Mouse (Mus musculus): ENCODE measurements around the gene Arid1b. TPM values are rescaled to one million over a fixed set of nuclear protein-coding genes. Genes with fewer than 3 reads are reported as not detected.

The Arid1b gene
- polyA plus RNA-seq, 1 experiment: 99.0 TPM

- TF ChIP-seq CTCF (IDR thresholded peaks at IDR 0.05; ENCODE audit: borderline replicate concordance, control insufficient read depth, extremely low read depth, insufficient read depth, low read length, poor library complexity) (no peak), POLR2A (IDR thresholded peaks at IDR 0.05; ENCODE audit: control insufficient read depth, extremely low read depth, insufficient read depth, low read length, poor library complexity) (no peak)
- H3K4me3 ChIP-seq (ENCODE audit: control insufficient read depth, insufficient read depth, low read length): no peak overlapping the region
- no peak overlapping the region for H3K27ac ChIP-seq (ENCODE audit: control insufficient read depth, insufficient read depth, low read length)
- no peaks in the 10 kb centered on the region for H3K36me3 ChIP-seq (ENCODE audit: control insufficient read depth, insufficient read depth, low read length)
- no peak for DNase-seq
- WGBS: 85% methylated on average over 8 of the region's 8 CpGs
- H3K4me1 ChIP-seq (replicated peaks; ENCODE audit: control insufficient read depth, insufficient read depth, low read length): peaks cover 35% of the 10 kb centered on the region
- no peaks in the 10 kb centered on the region for H3K27me3 ChIP-seq (ENCODE audit: control insufficient read depth, insufficient read depth, low read length)
These were observed 10.1 kb downstream of the Arid1b start for GRCm38 (mm10) chr17:5004266-5004665.

GRCm38 (mm10) chr17:5004706-5005105, 10.6 kb downstream of the Arid1b start:
- H3K4me3 ChIP-seq (ENCODE audit: control insufficient read depth, insufficient read depth, low read length): no peak overlapping the region
- H3K4me1 ChIP-seq (replicated peaks; ENCODE audit: control insufficient read depth, insufficient read depth, low read length): peaks cover 40% of the 10 kb centered on the region
- no peak for DNase-seq
- TF ChIP-seq POLR2A (IDR thresholded peaks at IDR 0.05; ENCODE audit: control insufficient read depth, extremely low read depth, insufficient read depth, low read length, poor library complexity) (no peak), CTCF (IDR thresholded peaks at IDR 0.05; ENCODE audit: borderline replicate concordance, control insufficient read depth, extremely low read depth, insufficient read depth, low read length, poor library complexity) (no peak)
- 69% methylated on average over 5 of the region's 5 CpGs for WGBS
- no peak overlapping the region for H3K27ac ChIP-seq (ENCODE audit: control insufficient read depth, insufficient read depth, low read length)
- H3K36me3 ChIP-seq (ENCODE audit: control insufficient read depth, insufficient read depth, low read length): no peaks in the 10 kb centered on the region
- H3K27me3 ChIP-seq (ENCODE audit: control insufficient read depth, insufficient read depth, low read length): no peaks in the 10 kb centered on the region

DNA sequence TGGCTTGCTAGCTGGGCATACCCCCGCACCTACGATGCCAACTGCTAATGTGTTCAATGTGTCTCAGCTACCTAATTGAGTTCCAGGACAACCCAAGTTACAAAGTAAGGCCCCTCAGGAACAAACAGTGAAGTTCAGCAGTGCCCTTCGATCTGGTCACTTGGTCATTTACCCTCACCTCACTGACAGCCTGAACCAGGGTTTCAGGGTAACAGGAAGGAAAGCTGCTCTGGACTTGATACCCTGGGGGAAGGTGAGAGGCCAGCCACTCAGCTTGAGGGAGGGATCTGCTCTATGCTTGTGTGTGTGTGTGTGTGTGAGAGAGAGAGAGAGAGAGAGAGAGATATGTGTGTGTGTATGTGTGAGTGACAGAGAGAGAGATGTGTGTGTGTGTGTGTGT, 11.2 kb downstream of the Arid1b start:
- no peaks in the 10 kb centered on the region for H3K27me3 ChIP-seq (ENCODE audit: control insufficient read depth, insufficient read depth, low read length)
- no peak overlapping the region for H3K4me3 ChIP-seq (ENCODE audit: control insufficient read depth, insufficient read depth, low read length)
- no peak for TF ChIP-seq CTCF (IDR thresholded peaks at IDR 0.05; ENCODE audit: borderline replicate concordance, control insufficient read depth, extremely low read depth, insufficient read depth, low read length, poor library complexity)
- TF ChIP-seq POLR2A (IDR thresholded peaks at IDR 0.05; ENCODE audit: control insufficient read depth, extremely low read depth, insufficient read depth, low read length, poor library complexity): no peak
- H3K36me3 ChIP-seq (ENCODE audit: control insufficient read depth, insufficient read depth, low read length): no peaks in the 10 kb centered on the region
- no peak overlapping the region for H3K27ac ChIP-seq (ENCODE audit: control insufficient read depth, insufficient read depth, low read length)
- peaks cover 42% of the 10 kb centered on the region for H3K4me1 ChIP-seq (replicated peaks; ENCODE audit: control insufficient read depth, insufficient read depth, low read length)
- 73% methylated on average over 3 of the region's 3 CpGs for WGBS
- DNase-seq: no peak

DNA sequence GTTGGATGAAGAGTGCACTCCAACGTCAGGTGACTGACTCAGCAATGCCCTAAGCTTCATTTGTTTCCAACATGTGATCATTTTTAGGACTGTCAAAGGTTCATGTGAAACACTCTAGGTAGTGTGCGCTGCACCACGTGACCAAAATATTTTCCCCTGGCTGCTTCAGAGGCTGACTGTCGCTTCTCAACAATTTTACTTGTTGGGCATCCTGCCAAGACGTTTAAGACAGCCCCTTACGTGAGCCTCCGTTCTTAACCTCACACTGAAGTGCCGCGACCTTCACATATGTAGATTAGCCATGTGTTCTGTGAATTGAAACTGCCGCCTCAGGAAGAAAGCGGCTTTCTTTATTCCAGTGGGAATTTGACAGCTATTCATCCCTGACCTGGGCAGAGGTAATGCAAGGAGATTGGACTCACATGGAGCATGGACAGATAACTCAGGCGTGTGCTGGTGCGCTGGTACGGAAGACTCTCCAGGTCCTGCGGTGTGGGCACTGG, 13.1 kb downstream of the Arid1b start:
- no peak overlapping the region; the same call in none of the 2 replicates for H3K27ac ChIP-seq (ENCODE audit: control insufficient read depth, insufficient read depth, low read length)
- TF ChIP-seq POLR2A (IDR thresholded peaks at IDR 0.05; ENCODE audit: control insufficient read depth, extremely low read depth, insufficient read depth, low read length, poor library complexity): no peak
- TF ChIP-seq CTCF (IDR thresholded peaks at IDR 0.05; ENCODE audit: borderline replicate concordance, control insufficient read depth, extremely low read depth, insufficient read depth, low read length, poor library complexity): no peak
- peaks cover 48% of the 10 kb centered on the region for H3K4me1 ChIP-seq (replicated peaks; ENCODE audit: control insufficient read depth, insufficient read depth, low read length)
- peak; percentile 66 for DNase-seq
- H3K4me3 ChIP-seq (ENCODE audit: control insufficient read depth, insufficient read depth, low read length): no peak overlapping the region
- no peaks in the 10 kb centered on the region for H3K36me3 ChIP-seq (ENCODE audit: control insufficient read depth, insufficient read depth, low read length)
- 28% methylated on average over 15 of the region's 15 CpGs for WGBS
- no peaks in the 10 kb centered on the region for H3K27me3 ChIP-seq (ENCODE audit: control insufficient read depth, insufficient read depth, low read length)

GRCm38 (mm10) chr17:5008236-5008635, 14.1 kb downstream of the Arid1b start:
- Histone ChIP-seq H3K4me1 (replicated peaks; ENCODE audit: control insufficient read depth, insufficient read depth, low read length) (peaks cover 47% of the 10 kb centered on the region), H3K27ac (ENCODE audit: control insufficient read depth, insufficient read depth, low read length) (no peak overlapping the region), H3K36me3 (ENCODE audit: control insufficient read depth, insufficient read depth, low read length) (no peaks in the 10 kb centered on the region), H3K4me3 (ENCODE audit: control insufficient read depth, insufficient read depth, low read length) (no peak overlapping the region), H3K27me3 (ENCODE audit: control insufficient read depth, insufficient read depth, low read length) (no peaks in the 10 kb centered on the region)
- TF ChIP-seq CTCF (IDR thresholded peaks at IDR 0.05; ENCODE audit: borderline replicate concordance, control insufficient read depth, extremely low read depth, insufficient read depth, low read length, poor library complexity) (no peak), POLR2A (IDR thresholded peaks at IDR 0.05; ENCODE audit: control insufficient read depth, extremely low read depth, insufficient read depth, low read length, poor library complexity) (no peak)
- DNase-seq: no peak
- WGBS: 95% methylated on average over 10 of the region's 10 CpGs

DNA sequence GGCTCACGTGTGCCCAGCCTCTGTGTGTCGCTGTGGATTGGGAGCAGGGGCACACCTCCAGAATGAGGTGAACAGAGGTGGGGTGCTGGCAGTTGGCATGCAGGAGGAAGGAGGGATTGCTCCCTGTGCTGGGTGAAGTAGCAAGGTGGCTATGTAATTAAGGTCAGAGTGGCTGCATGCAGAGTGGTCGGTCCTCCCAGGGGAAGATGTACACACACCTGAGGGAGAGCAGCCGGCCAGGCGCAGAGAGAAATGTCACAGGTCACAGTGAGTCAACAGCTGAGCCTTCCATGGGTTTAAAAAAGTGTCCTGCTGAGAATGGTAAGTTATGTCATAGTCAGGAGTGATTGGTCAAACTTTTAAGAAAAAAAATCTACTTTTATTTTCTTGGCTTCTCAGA, 14.6 kb downstream of the Arid1b start:
- H3K4me3 ChIP-seq (ENCODE audit: control insufficient read depth, insufficient read depth, low read length): no peak overlapping the region
- H3K27me3 ChIP-seq (ENCODE audit: control insufficient read depth, insufficient read depth, low read length): no peaks in the 10 kb centered on the region
- 98% methylated on average over 5 of the region's 5 CpGs for whole genome bisulfite sequencing
- no peak overlapping the region for H3K27ac ChIP-seq (ENCODE audit: control insufficient read depth, insufficient read depth, low read length)
- TF ChIP-seq POLR2A (IDR thresholded peaks at IDR 0.05; ENCODE audit: control insufficient read depth, extremely low read depth, insufficient read depth, low read length, poor library complexity) (no peak), CTCF (IDR thresholded peaks at IDR 0.05; ENCODE audit: borderline replicate concordance, control insufficient read depth, extremely low read depth, insufficient read depth, low read length, poor library complexity) (no peak)
- H3K36me3 ChIP-seq (ENCODE audit: control insufficient read depth, insufficient read depth, low read length): no peaks in the 10 kb centered on the region
- peaks cover 45% of the 10 kb centered on the region for H3K4me1 ChIP-seq (replicated peaks; ENCODE audit: control insufficient read depth, insufficient read depth, low read length)
- DNase-seq: no peak
